In genomic region chr10:128377222-128377939, GRCm38 (mm10) we compare ENCODE assay signal across 8 mouse cellular contexts. TPM values are rescaled to one million over a fixed set of nuclear protein-coding genes. Genes with fewer than 3 reads are reported as not detected.
DNase-seq lines count a peak whose midpoint lies in the region; ATAC-seq and TF ChIP-seq lines count a peak whose summit lies in the region.

No protein-coding gene starts in this region.

- no peaks in the 10 kb centered on the region for H3K27me3 ChIP-seq in hindbrain, postnatal 0 days (ENCODE audit: insufficient read depth, low read length)
- no peaks in the 10 kb centered on the region for H3K27me3 ChIP-seq in lung, postnatal 0 days (replicated peaks; ENCODE audit: insufficient read depth, low read length)

- H3K9ac ChIP-seq in hindbrain, postnatal 0 days (replicated peaks; ENCODE audit: low read length): peak overlapping the region; percentile 99
- peak overlapping the region; percentile 94 for H3K9ac ChIP-seq in lung, postnatal 0 days (replicated peaks; ENCODE audit: low read depth)

- no peaks in the 10 kb centered on the region for H3K9me3 ChIP-seq in hindbrain, postnatal 0 days (ENCODE audit: low read length)
- no peaks in the 10 kb centered on the region for H3K9me3 ChIP-seq in lung, postnatal 0 days (ENCODE audit: low read length)

- H3K4me3 ChIP-seq in embryonic fibroblast, embryonic 13.5 days (ENCODE audit: insufficient read depth, low read length): peak overlapping the region; percentile 84
- peak overlapping the region; percentile 96 for H3K4me3 ChIP-seq in hindbrain, postnatal 0 days (ENCODE audit: low read length)
- H3K4me3 ChIP-seq in lung, postnatal 0 days (ENCODE audit: low read depth, low read length): peak overlapping the region; percentile 90

- H3K36me3 ChIP-seq in hindbrain, postnatal 0 days (ENCODE audit: insufficient read depth, low read length): peaks cover 22% of the 10 kb centered on the region
- H3K36me3 ChIP-seq in lung, postnatal 0 days (ENCODE audit: insufficient read depth, low read length): peaks cover 18% of the 10 kb centered on the region; the same call in 1 of the 2 replicates

- peaks cover 2% of the 10 kb centered on the region; the same call in 1 of the 2 replicates for H3K4me1 ChIP-seq in embryonic fibroblast, embryonic 13.5 days (ENCODE audit: control insufficient read depth, insufficient read depth, low read length)
- peaks cover 17% of the 10 kb centered on the region for H3K4me1 ChIP-seq in hindbrain, postnatal 0 days (ENCODE audit: insufficient read depth, low read length)
- peaks cover 5% of the 10 kb centered on the region; the same call in 1 of the 2 replicates for H3K4me1 ChIP-seq in lung, postnatal 0 days (ENCODE audit: insufficient read depth, low read depth, low read length)

- no peak for TF ChIP-seq CTCF in embryonic fibroblast, embryonic 13.5 days (IDR thresholded peaks at IDR 0.05; ENCODE audit: borderline replicate concordance, insufficient read depth, low read length)
- TF ChIP-seq CTCF in hindbrain, postnatal 0 days (IDR thresholded peaks at IDR 0.05; ENCODE audit: low read depth): peak; percentile 36
- no peak for TF ChIP-seq CTCF in lung, postnatal 0 days (IDR thresholded peaks at IDR 0.05)

- peak overlapping the region; percentile 33 for H3K27ac ChIP-seq in embryonic fibroblast, embryonic 13.5 days (ENCODE audit: insufficient read depth, low read length)
- peak overlapping the region; percentile 98 for H3K27ac ChIP-seq in hindbrain, postnatal 0 days
- H3K27ac ChIP-seq in lung, postnatal 0 days (ENCODE audit: low read length): peak overlapping the region; percentile 81

- peak; percentile 21; the same call in 1 of the 2 replicates for TF ChIP-seq POLR2A in embryonic fibroblast, embryonic 13.5 days (IDR thresholded peaks at IDR 0.05; ENCODE audit: low read depth, low read length)

- TF ChIP-seq EP300 in lung, postnatal 0 days (IDR thresholded peaks at IDR 0.05): no peak

- peak; percentile 73 for DNase-seq in left cerebral cortex, postnatal 4 days
- DNase-seq in left cerebral cortex, adult 8-10 months (ENCODE audit: low spot score in 2 of 2): no peak
- peak; percentile 61 for DNase-seq in ZHBTc4 (ENCODE audit: low read depth, low spot score)
- peak; percentile 79 for DNase-seq in hindbrain, postnatal 0 days (ENCODE audit: low spot score)
- DNase-seq in lung, postnatal 0 days (ENCODE audit: low spot score): peak; percentile 51
- DNase-seq in right cerebral cortex, postnatal 10 days (ENCODE audit: low spot score in 2 of 2): peak; percentile 69 to 71
- DNase-seq in spleen, adult 18-20 months: no peak

- 0% methylated on average over 43 of the region's 47 CpGs for WGBS in hindbrain, postnatal 0 days
- 3% methylated on average over 23 of the region's 47 CpGs for WGBS in lung, postnatal 0 days

- ATAC-seq in hindbrain, postnatal 0 days: peak; percentile 69
- ATAC-seq in lung, postnatal 0 days: peak; percentile 70

- intact Hi-C loops in left cerebral cortex, postnatal 4 days (cut with DNase I): no loop called here

- peak overlapping the region; percentile 75 for H3K4me2 ChIP-seq in hindbrain, postnatal 0 days (ENCODE audit: low read depth, low read length)
- peak overlapping the region; percentile 81 for H3K4me2 ChIP-seq in lung, postnatal 0 days (replicated peaks; ENCODE audit: low read depth, low read length)

RNA-seq across cellular contexts. Expression of gene Ankrd52, which starts 0.5 kb away (rescaled TPM):
- total RNA-seq in left cerebral cortex, postnatal 4 days (2021): 10 to 100 TPM; 84.9 to 85.5 TPM
- total RNA-seq in left cerebral cortex, adult 8-10 months (2022): 10 to 100 TPM; 41.2 to 49.0 (median 44.8) TPM
- polyA plus RNA-seq in embryonic fibroblast, embryonic 13.5 days (2011; ENCODE audit: insufficient read length, low read depth, missing spikeins): 59.1 and 63.1 TPM in 2 replicates
- 38.8 and 39.5 TPM in 2 replicates for total RNA-seq in hindbrain, postnatal 0 days (2014; rRNA removed)
- 9.1 and 10.6 TPM in 2 replicates for polyA plus RNA-seq in hindbrain, postnatal 0 days (2015; fragmentation: Nextera tagmentation; extraction: Ambion mirVana)
- 4.2 and 4.9 TPM in 2 replicates for polyA plus RNA-seq in lung, postnatal 0 days (2015; fragmentation: Nextera tagmentation; extraction: Ambion mirVana)

RNA-seq across cellular contexts. Expression of gene Coq10a, which starts 8.6 kb away (rescaled TPM):
- total RNA-seq in left cerebral cortex, postnatal 4 days (2021): 10 to 100 TPM; 57.7 to 58.1 TPM
- total RNA-seq in left cerebral cortex, adult 8-10 months (2022): 10 to 100 TPM; 59.3 to 62.4 (median 61.5) TPM
- 20.5 and 24.6 TPM in 2 replicates for polyA plus RNA-seq in embryonic fibroblast, embryonic 13.5 days (2011; ENCODE audit: insufficient read length, low read depth, missing spikeins)
- 26.9 and 42.1 TPM in 2 replicates for total RNA-seq in hindbrain, postnatal 0 days (2014; rRNA removed)
- 50.8 and 52.1 TPM in 2 replicates for polyA plus RNA-seq in hindbrain, postnatal 0 days (2015; fragmentation: Nextera tagmentation; extraction: Ambion mirVana)
- 16.4 and 19.9 TPM in 2 replicates for polyA plus RNA-seq in lung, postnatal 0 days (2015; fragmentation: Nextera tagmentation; extraction: Ambion mirVana)

RNA-seq across cellular contexts. Expression of gene Slc39a5, which starts 23.6 kb away (rescaled TPM):
- total RNA-seq in left cerebral cortex, postnatal 4 days (2021): under 1 TPM; 0.40 to 0.42 TPM
- total RNA-seq in left cerebral cortex, adult 8-10 months (2022): under 1 TPM in 3 of 4 experiments, not detected in 1; 0.27 to 0.61 (median 0.59) TPM
- polyA plus RNA-seq in embryonic fibroblast, embryonic 13.5 days (2011; ENCODE audit: insufficient read length, low read depth, missing spikeins): not detected in 2 replicates
- 0.58 and 2.3 TPM in 2 replicates for total RNA-seq in hindbrain, postnatal 0 days (2014; rRNA removed)
- 0.55 and 0.66 TPM in 2 replicates for polyA plus RNA-seq in hindbrain, postnatal 0 days (2015; fragmentation: Nextera tagmentation; extraction: Ambion mirVana)
- polyA plus RNA-seq in lung, postnatal 0 days (2015; fragmentation: Nextera tagmentation; extraction: Ambion mirVana): 0.15 TPM in 1 of 2 replicates, not detected in the other

RNA-seq across cellular contexts. Expression of gene Nabp2, which starts 33.9 kb away (rescaled TPM):
- 10 to 100 TPM; 95.1 to 99.1 TPM for total RNA-seq in left cerebral cortex, postnatal 4 days (2021)
- 10 to 100 TPM; 90.1 to 97.4 (median 94.1) TPM for total RNA-seq in left cerebral cortex, adult 8-10 months (2022)
- 42.0 and 44.9 TPM in 2 replicates for polyA plus RNA-seq in embryonic fibroblast, embryonic 13.5 days (2011; ENCODE audit: insufficient read length, low read depth, missing spikeins)
- 73.9 and 98.9 TPM in 2 replicates for total RNA-seq in hindbrain, postnatal 0 days (2014; rRNA removed)
- polyA plus RNA-seq in hindbrain, postnatal 0 days (2015; fragmentation: Nextera tagmentation; extraction: Ambion mirVana): 135 and 140 TPM in 2 replicates
- polyA plus RNA-seq in lung, postnatal 0 days (2015; fragmentation: Nextera tagmentation; extraction: Ambion mirVana): 48.6 and 54.7 TPM in 2 replicates

RNA-seq across cellular contexts. Expression of gene Rnf41, which starts 34.1 kb away (rescaled TPM):
- total RNA-seq in left cerebral cortex, postnatal 4 days (2021): 10 to 100 TPM; 92.0 to 94.7 TPM
- total RNA-seq in left cerebral cortex, adult 8-10 months (2022): 10 to 100 TPM; 72.2 to 79.3 (median 73.4) TPM
- polyA plus RNA-seq in embryonic fibroblast, embryonic 13.5 days (2011; ENCODE audit: insufficient read length, low read depth, missing spikeins): 42.1 and 45.6 TPM in 2 replicates
- total RNA-seq in hindbrain, postnatal 0 days (2014; rRNA removed): 98.1 and 105 TPM in 2 replicates
- 75.8 and 76.3 TPM in 2 replicates for polyA plus RNA-seq in hindbrain, postnatal 0 days (2015; fragmentation: Nextera tagmentation; extraction: Ambion mirVana)
- polyA plus RNA-seq in lung, postnatal 0 days (2015; fragmentation: Nextera tagmentation; extraction: Ambion mirVana): 31.3 and 32.2 TPM in 2 replicates

Comparison
In these comparisons a context has a peak if more than half of its experiments do, and no peak if none do; other contexts are left out.
1. DNase-seq: peak in left cerebral cortex, postnatal 4 days (single experiment), ZHBTc4 (single experiment), hindbrain, postnatal 0 days (single experiment), lung, postnatal 0 days (single experiment) and right cerebral cortex, postnatal 10 days (2 of 2); none in left cerebral cortex, adult 8-10 months (0 of 2) and spleen, adult 18-20 months (0 of 2).
2. H3K27ac ChIP-seq: peak in every context shown above with its lines; median percentile 98 in hindbrain, postnatal 0 days; 81 in lung, postnatal 0 days; 33 in embryonic fibroblast, embryonic 13.5 days.
3. Peak in every context shown above with its lines, with median percentiles within 50 percentile points of each other: H3K4me3 ChIP-seq.